Mouse (Mus musculus) lung, embryonic 16.5 days (tissue): ENCODE results near the gene Brix1. TPM values are rescaled to one million over a fixed set of nuclear protein-coding genes. Genes with fewer than 3 reads are reported as not detected.

Experiments
- ATAC-seq: fragments of 200-750 bp; cut with Nextera tagmentation; 2 replicates; pipeline ENCODE4 v1.8.0; 2017; ENCODE audit warnings: low read depth, mild to moderate bottlenecking, moderate library complexity
- H3K27ac ChIP-seq: fragments of 300-500 bp; sonication (generic); 2 replicates; pipeline ENCODE4 v1.5.1; 2014; ENCODE audit warnings: mild to moderate bottlenecking, control low read depth, low read length
- H3K27me3 ChIP-seq: fragments of 300-500 bp; sonication (generic); 2 replicates; pipeline ENCODE4 v1.6.1; 2014; ENCODE audit warnings: low read depth, low read length, mixed read lengths; ENCODE audit not compliant: control insufficient read depth, insufficient read depth
- H3K36me3 ChIP-seq: fragments of 300-500 bp; sonication (generic); 2 replicates; pipeline ENCODE4 v1.6.1; 2014; ENCODE audit warnings: low read length; ENCODE audit not compliant: control insufficient read depth, insufficient read depth
- H3K4me1 ChIP-seq: fragments of 300-500 bp; sonication (generic); replicated peaks from 2 replicates; pipeline ENCODE4 v1.6.1; 2014; ENCODE audit warnings: low read length, mixed read lengths; ENCODE audit not compliant: control insufficient read depth, insufficient read depth
- H3K4me2 ChIP-seq: fragments of 300-500 bp; sonication (generic); 2 replicates; pipeline ENCODE4 v1.6.1; 2014; ENCODE audit warnings: low read depth, low read length, control low read depth
- H3K4me3 ChIP-seq: fragments of 300-500 bp; sonication (generic); 2 replicates; pipeline ENCODE4 v1.5.1; 2014; ENCODE audit warnings: mild to moderate bottlenecking, low read length, control low read depth
- H3K9ac ChIP-seq: fragments of 300-500 bp; sonication (generic); 2 replicates; pipeline ENCODE4 v1.6.1; 2014; ENCODE audit warnings: low read length, control low read depth
- H3K9me3 ChIP-seq: fragments of 300-500 bp; sonication (generic); 2 replicates; pipeline ENCODE4 v1.6.1; 2016; ENCODE audit warnings: low read length; ENCODE audit not compliant: control insufficient read depth
- WGBS: fragments of 180-500 bp; shearing (Covaris S2); extraction: QIAGEN DNeasy Blood & Tissue Kit; methylation state at CpG from one replicate; pipeline ENCODE4 v1.1.7; 2014; 5-methylcytosine and 5-hydroxymethylcytosine counted together
- polyA plus RNA-seq: library from polyadenylated mRNA; unstranded; fragments of >200 nt; fragmentation: Nextera tagmentation; extraction: Ambion mirVana; gene quantifications from 2 replicates; pipeline ENCODE4 v1.2.1, GENCODE M21; 2015

Brix1 gene
- polyA plus RNA-seq, 1 experiment from 2014 or later: 99.6 TPM

GRCm38 (mm10) chr15:10468761-10469160, 17.0 kb downstream of the Brix1 start:
- peak overlapping the region; percentile 90 for H3K4me2 ChIP-seq
- H3K27ac ChIP-seq: no peak overlapping the region
- no peak for ATAC-seq
- no peaks in the 10 kb centered on the region for H3K36me3 ChIP-seq
- no peaks in the 10 kb centered on the region for H3K27me3 ChIP-seq
- no peak overlapping the region for H3K9ac ChIP-seq
- no peak overlapping the region for H3K4me3 ChIP-seq
- no peaks in the 10 kb centered on the region for H3K9me3 ChIP-seq
- peaks cover 7% of the 10 kb centered on the region for H3K4me1 ChIP-seq
- WGBS: 78% methylated on average over 3 of the region's 3 CpGs

- Histone ChIP-seq H3K4me3 (no peak overlapping the region), H3K9me3 (no peaks in the 10 kb centered on the region), H3K36me3 (peaks cover 8% of the 10 kb centered on the region), H3K27me3 (no peaks in the 10 kb centered on the region), H3K27ac (no peak overlapping the region), H3K4me2 (no peak overlapping the region), H3K4me1 (0 out of 2 replicates have a peak, but pooled peaks cover 3% of the 10 kb centered on the region), H3K9ac (no peak overlapping the region)
- WGBS: 95% methylated on average over 3 of the region's 3 CpGs
- no peak for ATAC-seq
These were observed 21.1 kb downstream of the Brix1 start for GRCm38 (mm10) chr15:10464678-10465077.

- H3K27me3 ChIP-seq: no peaks in the 10 kb centered on the region
- H3K9me3 ChIP-seq: no peaks in the 10 kb centered on the region
- no peak overlapping the region for H3K27ac ChIP-seq
- WGBS: 75% methylated on average over 5 of the region's 5 CpGs
- H3K4me2 ChIP-seq: no peak overlapping the region
- H3K4me1 ChIP-seq: no peaks in the 10 kb centered on the region
- no peak for ATAC-seq
- H3K4me3 ChIP-seq: no peak overlapping the region
- H3K36me3 ChIP-seq: peaks cover 15% of the 10 kb centered on the region
- no peak overlapping the region for H3K9ac ChIP-seq
These were observed 22.2 kb downstream of the Brix1 start for GRCm38 (mm10) chr15:10463555-10463954.

- 58% methylated on average over 12 of the region's 12 CpGs for WGBS
These were observed 24.8 kb downstream of the Brix1 start for GRCm38 (mm10) chr15:10460986-10461385.

GRCm38 (mm10) chr15:10447102-10447501, 38.6 kb downstream of the Brix1 start:
- no peaks in the 10 kb centered on the region for H3K27me3 ChIP-seq
- no peak overlapping the region for H3K27ac ChIP-seq
- H3K9ac ChIP-seq: no peak overlapping the region
- H3K9me3 ChIP-seq: no peaks in the 10 kb centered on the region
- H3K36me3 ChIP-seq: peaks cover 17% of the 10 kb centered on the region
- H3K4me1 ChIP-seq: no peaks in the 10 kb centered on the region
- H3K4me3 ChIP-seq: no peak overlapping the region
- H3K4me2 ChIP-seq: no peak overlapping the region
- WGBS: 90% methylated on average over 3 of the region's 3 CpGs
- ATAC-seq: no peak

More at GRCm38 (mm10) chr15:10460986-10461385, 24.8 kb downstream of the Brix1 start:
- Histone ChIP-seq H3K4me3 (no peak overlapping the region), H3K9me3 (no peaks in the 10 kb centered on the region), H3K27ac (no peak overlapping the region), H3K9ac (no peak overlapping the region), H3K36me3 (peaks cover 21% of the 10 kb centered on the region), H3K27me3 (no peaks in the 10 kb centered on the region), H3K4me1 (no peaks in the 10 kb centered on the region), H3K4me2 (no peak overlapping the region)
- peak; percentile 52; the same call in 1 of the 2 replicates for ATAC-seq

- 82% methylated on average over 1 of the region's 1 CpGs for WGBS
- no peaks in the 10 kb centered on the region for H3K9me3 ChIP-seq
These were observed 43.5 kb downstream of the Brix1 start for GRCm38 (mm10) chr15:10442275-10442674.

GRCm38 (mm10) chr15:10441493-10441892, 44.3 kb downstream of the Brix1 start:
- 83% methylated on average over 9 of the region's 9 CpGs for WGBS
- Histone ChIP-seq H3K4me3 (no peak overlapping the region), H3K27me3 (no peaks in the 10 kb centered on the region), H3K4me1 (no peaks in the 10 kb centered on the region), H3K9me3 (no peaks in the 10 kb centered on the region), H3K9ac (no peak overlapping the region), H3K36me3 (peaks cover 4% of the 10 kb centered on the region; the same call in 1 of the 2 replicates), H3K4me2 (no peak overlapping the region), H3K27ac (no peak overlapping the region)
- ATAC-seq: no peak

More at GRCm38 (mm10) chr15:10442275-10442674, 43.5 kb downstream of the Brix1 start:
- H3K4me1 ChIP-seq: no peaks in the 10 kb centered on the region
- no peaks in the 10 kb centered on the region for H3K27me3 ChIP-seq
- H3K36me3 ChIP-seq: peaks cover 8% of the 10 kb centered on the region; the same call in 1 of the 2 replicates
- H3K4me2 ChIP-seq: no peak overlapping the region
- ATAC-seq: no peak
- H3K4me3 ChIP-seq: no peak overlapping the region
- H3K27ac ChIP-seq: no peak overlapping the region
- H3K9ac ChIP-seq: no peak overlapping the region

- no peak for ATAC-seq
- H3K27ac ChIP-seq: no peak overlapping the region
- no peak overlapping the region for H3K4me3 ChIP-seq
These were observed 45.8 kb downstream of the Brix1 start for GRCm38 (mm10) chr15:10439963-10440362.

GRCm38 (mm10) chr15:10436893-10437292, 48.9 kb downstream of the Brix1 start:
- Histone ChIP-seq H3K4me1 (no peaks in the 10 kb centered on the region), H3K27ac (no peak overlapping the region), H3K9ac (no peak overlapping the region), H3K4me2 (no peak overlapping the region), H3K27me3 (no peaks in the 10 kb centered on the region), H3K4me3 (no peak overlapping the region), H3K9me3 (no peaks in the 10 kb centered on the region), H3K36me3 (peaks cover 2% of the 10 kb centered on the region; the same call in 1 of the 2 replicates)
- 69% methylated on average over 1 of the region's 1 CpGs for WGBS
- no peak for ATAC-seq

More at GRCm38 (mm10) chr15:10439963-10440362, 45.8 kb downstream of the Brix1 start:
- Histone ChIP-seq H3K4me1 (no peaks in the 10 kb centered on the region), H3K9me3 (no peaks in the 10 kb centered on the region), H3K27me3 (no peaks in the 10 kb centered on the region), H3K36me3 (peaks cover 2% of the 10 kb centered on the region; the same call in 1 of the 2 replicates), H3K9ac (no peak overlapping the region), H3K4me2 (no peak overlapping the region)
- WGBS: 72% methylated on average over 6 of the region's 6 CpGs
